Mouse (Mus musculus): Measurements from ENCODE around the gene Zranb2. TPM values are rescaled to one million over a fixed set of nuclear protein-coding genes. Genes with fewer than 3 reads are reported as not detected.

Zranb2 gene
- polyA plus RNA-seq, 1 experiment from 2014 or later = 112 TPM

DNA sequence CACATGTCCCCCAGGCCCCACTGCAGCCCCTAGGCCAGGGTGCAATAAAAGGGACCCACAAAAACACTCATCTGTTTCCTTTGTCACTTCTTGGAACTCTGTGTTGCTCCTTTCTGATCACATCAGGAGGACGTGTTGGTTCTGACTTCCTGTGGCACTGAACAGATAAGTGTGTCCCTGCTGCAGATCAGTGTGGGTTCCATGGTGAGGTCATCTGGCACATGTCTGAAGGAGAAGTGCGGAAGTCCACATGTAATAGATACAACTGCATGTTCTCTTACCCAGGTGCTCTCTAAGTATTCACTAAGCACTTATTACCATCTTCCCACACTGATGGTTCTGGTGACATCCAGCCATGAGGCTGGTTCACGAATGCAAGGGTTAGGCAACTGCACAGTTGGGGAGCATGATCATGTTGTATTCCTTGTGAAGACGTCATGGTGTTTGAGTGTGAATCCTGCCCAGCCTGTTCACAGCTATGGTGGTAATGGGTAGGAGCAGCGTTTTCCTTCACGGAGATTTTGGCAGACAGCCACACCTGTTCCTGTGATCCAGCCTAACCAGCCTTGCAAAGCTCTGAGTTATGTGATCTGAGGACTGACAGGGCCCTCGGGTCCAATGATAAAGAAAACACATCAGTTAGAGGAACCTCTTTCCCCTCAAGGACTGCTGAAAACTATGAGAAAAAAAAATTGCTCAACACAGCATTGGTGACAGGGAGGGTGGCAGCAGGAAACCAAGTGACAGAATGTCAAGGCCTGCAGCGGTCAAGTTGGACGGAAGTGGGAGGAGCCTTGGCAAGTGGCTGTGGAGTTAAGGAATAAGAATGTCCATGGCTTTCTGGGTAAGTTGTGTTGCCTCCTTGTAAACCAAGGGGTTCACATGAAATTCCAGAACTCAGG is 41.7 kb downstream of the Zranb2 start:
- H3K4me3 ChIP-seq (ENCODE audit: low read depth, low read length) = no peak overlapping the region
- WGBS = 83% methylated on average over 9 of the region's 9 CpGs
- no peaks in the 10 kb centered on the region for H3K27me3 ChIP-seq (ENCODE audit: control insufficient read depth, insufficient read depth, low read length)
- H3K27ac ChIP-seq (ENCODE audit: low read depth, low read length) = no peak overlapping the region
- ATAC-seq (ENCODE audit: low read depth) = no peak
- no peak overlapping the region for H3K4me2 ChIP-seq (ENCODE audit: low read depth, low read length)
- H3K36me3 ChIP-seq (ENCODE audit: control insufficient read depth, insufficient read depth, low read length) = no peaks in the 10 kb centered on the region
- H3K9me3 ChIP-seq (ENCODE audit: control insufficient read depth, low read length) = no peaks in the 10 kb centered on the region
- H3K9ac ChIP-seq (replicated peaks; ENCODE audit: low read depth, low read length) = no peak overlapping the region
- no peaks in the 10 kb centered on the region for H3K4me1 ChIP-seq (ENCODE audit: control insufficient read depth, insufficient read depth, low read length)

DNA sequence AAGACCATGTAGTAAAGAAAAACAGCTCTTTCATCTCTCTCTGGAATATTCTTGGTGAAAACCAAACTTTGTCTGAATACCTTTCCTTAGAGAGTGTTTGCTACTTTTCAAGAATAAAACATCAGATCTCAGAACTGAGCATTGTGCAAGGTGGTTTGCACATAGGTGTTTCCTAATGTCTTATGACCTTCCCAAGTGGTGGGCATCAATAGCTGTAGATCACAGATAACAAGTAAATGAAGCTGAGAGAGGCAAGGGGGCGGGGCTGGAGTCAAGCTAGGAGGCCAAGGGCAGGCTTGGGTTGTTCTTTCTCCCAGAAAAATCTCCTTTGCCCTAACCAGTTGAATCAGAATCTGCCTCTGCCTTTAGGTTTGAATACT is 42.4 kb downstream of the Zranb2 start:
- H3K9me3 ChIP-seq (ENCODE audit: control insufficient read depth, low read length) = no peaks in the 10 kb centered on the region
- H3K27ac ChIP-seq (ENCODE audit: low read depth, low read length) = no peak overlapping the region
- no peak overlapping the region for H3K4me2 ChIP-seq (ENCODE audit: low read depth, low read length)
- WGBS = 87% methylated on average over 1 of the region's 1 CpGs
- no peak overlapping the region for H3K4me3 ChIP-seq (ENCODE audit: low read depth, low read length)
- no peak overlapping the region for H3K9ac ChIP-seq (replicated peaks; ENCODE audit: low read depth, low read length)
- no peaks in the 10 kb centered on the region for H3K36me3 ChIP-seq (ENCODE audit: control insufficient read depth, insufficient read depth, low read length)
- no peak for ATAC-seq (ENCODE audit: low read depth)
- H3K27me3 ChIP-seq (ENCODE audit: control insufficient read depth, insufficient read depth, low read length) = no peaks in the 10 kb centered on the region
- H3K4me1 ChIP-seq (ENCODE audit: control insufficient read depth, insufficient read depth, low read length) = no peaks in the 10 kb centered on the region

DNA sequence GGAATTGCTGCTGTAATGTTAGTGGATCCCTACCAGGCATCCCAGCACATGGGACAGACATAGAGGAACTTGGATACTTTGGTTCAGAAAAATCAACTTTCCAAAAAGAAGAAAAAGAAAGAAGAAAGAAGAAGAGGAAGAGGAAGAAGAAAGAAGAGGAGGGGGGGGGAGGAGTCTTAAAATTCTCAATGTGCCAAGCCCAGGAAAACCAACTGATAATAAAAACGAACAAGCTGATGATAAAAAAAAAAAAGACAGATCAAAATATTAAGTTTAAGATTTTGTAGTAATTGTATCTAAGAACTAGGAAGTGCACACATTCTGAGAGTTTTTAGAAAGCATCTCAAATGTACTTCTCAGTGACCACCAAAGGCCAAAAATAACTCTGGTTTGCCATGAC is 42.9 kb downstream of the Zranb2 start:
- Histone ChIP-seq H3K27me3 (ENCODE audit: control insufficient read depth, insufficient read depth, low read length) (no peaks in the 10 kb centered on the region), H3K9ac (replicated peaks; ENCODE audit: low read depth, low read length) (no peak overlapping the region), H3K4me2 (ENCODE audit: low read depth, low read length) (no peak overlapping the region), H3K9me3 (ENCODE audit: control insufficient read depth, low read length) (no peaks in the 10 kb centered on the region), H3K27ac (ENCODE audit: low read depth, low read length) (no peak overlapping the region), H3K4me1 (ENCODE audit: control insufficient read depth, insufficient read depth, low read length) (no peaks in the 10 kb centered on the region), H3K36me3 (ENCODE audit: control insufficient read depth, insufficient read depth, low read length) (no peaks in the 10 kb centered on the region), H3K4me3 (ENCODE audit: low read depth, low read length) (no peak overlapping the region)
- 85% methylated on average over 1 of the region's 1 CpGs for WGBS
- no peak for ATAC-seq (ENCODE audit: low read depth)

DNA sequence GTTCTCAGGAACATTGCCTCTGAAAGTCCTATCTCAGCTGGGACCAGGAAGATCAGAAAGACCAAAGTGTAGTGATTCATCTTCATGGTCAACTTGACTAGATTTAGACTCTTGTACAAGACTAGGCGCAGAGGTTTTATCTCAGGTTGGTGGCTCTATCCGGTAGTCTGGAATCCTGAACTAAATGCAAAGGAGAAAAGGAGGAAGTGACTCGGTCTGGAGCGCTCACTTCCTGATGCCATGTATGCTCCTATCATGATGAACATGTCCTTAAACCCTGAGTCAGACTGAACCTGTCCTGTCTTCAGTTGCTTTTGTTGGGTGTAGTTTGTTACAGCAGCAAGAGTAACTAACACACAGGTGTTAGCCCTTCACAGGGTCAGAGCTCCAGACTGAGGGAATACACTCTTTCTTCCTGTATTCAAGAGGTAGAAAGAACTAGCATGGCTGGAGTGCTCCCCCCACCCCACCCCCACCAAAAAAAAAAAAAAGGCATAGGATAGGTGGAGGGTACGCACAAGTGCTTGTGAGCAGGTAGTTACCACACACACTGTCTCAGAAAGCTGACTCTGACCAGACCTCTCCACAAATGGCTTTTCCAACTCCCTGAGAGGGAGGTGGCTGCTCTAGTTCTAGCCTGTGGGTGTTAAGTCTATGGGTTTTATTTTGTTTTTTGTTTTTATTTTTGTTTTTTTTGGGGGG is 44.7 kb downstream of the Zranb2 start:
- no peak overlapping the region for H3K27ac ChIP-seq (ENCODE audit: low read depth, low read length)
- H3K4me3 ChIP-seq (ENCODE audit: low read depth, low read length) = no peak overlapping the region
- 94% methylated on average over 5 of the region's 5 CpGs for WGBS
- no peaks in the 10 kb centered on the region for H3K27me3 ChIP-seq (ENCODE audit: control insufficient read depth, insufficient read depth, low read length)
- no peak for ATAC-seq (ENCODE audit: low read depth)
- no peak overlapping the region for H3K4me2 ChIP-seq (ENCODE audit: low read depth, low read length)
- H3K9me3 ChIP-seq (ENCODE audit: control insufficient read depth, low read length) = no peaks in the 10 kb centered on the region
- H3K9ac ChIP-seq (replicated peaks; ENCODE audit: low read depth, low read length) = no peak overlapping the region
- no peaks in the 10 kb centered on the region for H3K4me1 ChIP-seq (ENCODE audit: control insufficient read depth, insufficient read depth, low read length)
- no peaks in the 10 kb centered on the region for H3K36me3 ChIP-seq (ENCODE audit: control insufficient read depth, insufficient read depth, low read length)

DNA sequence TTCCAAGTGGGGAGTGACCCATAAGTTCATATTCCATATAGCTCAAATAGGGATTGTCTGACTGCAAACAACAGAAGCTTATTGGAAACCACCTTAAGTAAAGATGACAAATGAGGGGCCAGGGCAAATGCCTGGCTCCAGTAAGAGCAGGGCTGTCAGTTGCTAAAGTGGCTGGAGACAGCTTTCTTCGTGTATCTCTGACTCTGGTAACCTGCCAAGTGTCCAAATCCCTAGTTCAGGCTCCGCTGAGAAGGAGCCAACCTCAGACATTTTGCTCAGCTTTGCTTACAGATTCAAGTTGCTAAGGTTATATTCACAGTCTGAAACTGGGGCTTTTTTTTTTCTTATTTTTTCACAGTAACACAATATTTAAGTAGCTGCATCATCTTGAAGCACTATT is 45.4 kb downstream of the Zranb2 start:
- H3K4me1 ChIP-seq (ENCODE audit: control insufficient read depth, insufficient read depth, low read length) = no peaks in the 10 kb centered on the region
- H3K36me3 ChIP-seq (ENCODE audit: control insufficient read depth, insufficient read depth, low read length) = no peaks in the 10 kb centered on the region
- H3K9ac ChIP-seq (replicated peaks; ENCODE audit: low read depth, low read length) = no peak overlapping the region
- 83% methylated on average over 2 of the region's 2 CpGs for WGBS
- no peak for ATAC-seq (ENCODE audit: low read depth)
- H3K9me3 ChIP-seq (ENCODE audit: control insufficient read depth, low read length) = no peaks in the 10 kb centered on the region
- H3K27ac ChIP-seq (ENCODE audit: low read depth, low read length) = no peak overlapping the region
- H3K4me2 ChIP-seq (ENCODE audit: low read depth, low read length) = no peak overlapping the region
- H3K27me3 ChIP-seq (ENCODE audit: control insufficient read depth, insufficient read depth, low read length) = no peaks in the 10 kb centered on the region
- no peak overlapping the region for H3K4me3 ChIP-seq (ENCODE audit: low read depth, low read length)

DNA sequence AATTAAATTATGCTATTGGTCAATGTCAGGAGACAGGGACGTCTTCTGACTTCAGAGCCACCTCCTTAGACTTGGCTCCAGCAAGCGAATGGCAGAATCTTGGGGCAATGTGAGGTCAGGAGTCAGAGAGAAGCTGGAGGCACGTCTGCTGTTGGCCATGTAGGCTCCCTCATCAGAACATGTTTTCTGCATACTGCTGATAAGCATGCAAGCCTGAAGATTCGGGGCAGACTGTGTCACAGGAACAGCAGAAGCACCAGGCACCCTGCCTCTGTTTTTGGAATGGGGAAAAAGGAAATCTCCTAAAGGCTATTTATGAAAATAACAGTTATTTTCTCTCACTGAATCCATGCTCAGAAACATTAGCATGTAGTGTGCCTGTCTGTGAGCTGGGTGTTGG is 46.3 kb downstream of the Zranb2 start:
- 79% methylated on average over 4 of the region's 4 CpGs for WGBS
- H3K4me1 ChIP-seq (ENCODE audit: control insufficient read depth, insufficient read depth, low read length) = no peaks in the 10 kb centered on the region
- H3K9me3 ChIP-seq (ENCODE audit: control insufficient read depth, low read length) = no peaks in the 10 kb centered on the region
- H3K4me2 ChIP-seq (ENCODE audit: low read depth, low read length) = no peak overlapping the region
- no peak overlapping the region for H3K27ac ChIP-seq (ENCODE audit: low read depth, low read length)
- no peak for ATAC-seq (ENCODE audit: low read depth)
- H3K4me3 ChIP-seq (ENCODE audit: low read depth, low read length) = no peak overlapping the region
- H3K36me3 ChIP-seq (ENCODE audit: control insufficient read depth, insufficient read depth, low read length) = no peaks in the 10 kb centered on the region
- no peaks in the 10 kb centered on the region for H3K27me3 ChIP-seq (ENCODE audit: control insufficient read depth, insufficient read depth, low read length)
- no peak overlapping the region for H3K9ac ChIP-seq (replicated peaks; ENCODE audit: low read depth, low read length)

DNA sequence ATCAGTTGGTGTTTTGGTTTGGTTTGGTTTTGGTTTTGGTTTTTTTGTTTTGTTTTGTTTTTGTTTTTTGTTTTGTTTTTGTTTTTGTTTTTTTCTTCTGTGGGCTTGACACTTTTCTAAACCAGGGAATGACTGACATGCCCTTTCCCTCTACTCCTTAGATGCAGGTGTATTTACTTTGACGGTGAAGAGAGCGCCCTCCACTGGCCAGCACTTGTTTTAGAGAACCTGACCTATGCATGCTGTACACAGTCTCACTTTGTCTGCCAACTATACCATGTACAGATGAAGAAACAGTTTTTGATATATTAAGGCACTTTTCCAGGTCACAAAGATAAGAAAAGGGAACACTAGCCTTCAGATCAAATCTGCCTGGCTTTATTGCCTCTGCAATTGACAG is 47.8 kb downstream of the Zranb2 start:
- Histone ChIP-seq H3K4me2 (ENCODE audit: low read depth, low read length) (no peak overlapping the region), H3K4me3 (ENCODE audit: low read depth, low read length) (no peak overlapping the region), H3K27ac (ENCODE audit: low read depth, low read length) (no peak overlapping the region), H3K36me3 (ENCODE audit: control insufficient read depth, insufficient read depth, low read length) (no peaks in the 10 kb centered on the region), H3K27me3 (ENCODE audit: control insufficient read depth, insufficient read depth, low read length) (no peaks in the 10 kb centered on the region), H3K4me1 (ENCODE audit: control insufficient read depth, insufficient read depth, low read length) (no peaks in the 10 kb centered on the region), H3K9me3 (ENCODE audit: control insufficient read depth, low read length) (no peaks in the 10 kb centered on the region), H3K9ac (replicated peaks; ENCODE audit: low read depth, low read length) (no peak overlapping the region)
- ATAC-seq (ENCODE audit: low read depth) = no peak
- WGBS = 27% methylated on average over 2 of the region's 2 CpGs

DNA sequence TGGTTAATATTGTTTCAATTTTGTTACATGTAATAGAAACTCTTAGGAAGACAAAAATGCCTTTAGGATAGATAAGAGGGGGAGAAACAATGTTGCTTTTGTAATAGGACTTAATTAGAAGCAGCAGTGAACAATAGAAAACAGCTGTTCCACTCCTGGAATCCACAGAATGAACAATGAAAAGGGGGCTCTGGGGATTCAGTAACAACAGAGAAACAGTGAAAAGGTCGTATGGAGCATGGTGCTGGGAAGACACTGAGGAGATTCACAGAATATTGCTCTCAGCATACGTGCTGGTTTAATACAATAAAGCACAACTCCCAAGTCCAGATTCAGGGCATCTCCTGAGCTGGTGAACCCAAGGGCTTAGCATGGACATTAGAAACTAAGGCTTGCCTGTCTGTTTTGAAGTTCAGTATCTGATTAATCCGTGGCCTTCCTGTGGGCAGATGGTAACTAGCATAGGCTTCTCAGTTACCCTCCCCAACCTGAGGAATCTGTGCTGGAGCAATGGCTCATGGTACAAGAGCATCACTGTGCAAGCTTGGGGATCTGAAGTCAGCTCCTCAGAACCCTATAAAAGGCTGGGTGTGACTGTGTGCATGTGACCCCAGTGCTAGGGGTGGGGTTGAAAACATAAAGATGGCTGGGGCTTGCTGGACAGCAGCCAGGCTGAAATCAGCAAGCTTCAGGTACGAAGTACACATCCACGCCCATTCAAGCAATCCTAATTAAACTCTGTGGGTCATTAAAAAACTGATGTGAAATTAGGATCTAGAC is 48.9 kb downstream of the Zranb2 start:
- ATAC-seq (ENCODE audit: low read depth) = peak; percentile 65; the same call in 1 of the 2 replicates
- no peak overlapping the region for H3K4me3 ChIP-seq (ENCODE audit: low read depth, low read length)
- 40% methylated on average over 5 of the region's 5 CpGs for WGBS

More for the DNA sequence above, 48.9 kb downstream of the Zranb2 start:
- no peaks in the 10 kb centered on the region for H3K9me3 ChIP-seq (ENCODE audit: control insufficient read depth, low read length)
- H3K27ac ChIP-seq (ENCODE audit: low read depth, low read length) = no peak overlapping the region
- no peak overlapping the region for H3K9ac ChIP-seq (replicated peaks; ENCODE audit: low read depth, low read length)
- H3K4me1 ChIP-seq (ENCODE audit: control insufficient read depth, insufficient read depth, low read length) = no peaks in the 10 kb centered on the region
- no peaks in the 10 kb centered on the region for H3K36me3 ChIP-seq (ENCODE audit: control insufficient read depth, insufficient read depth, low read length)
- no peaks in the 10 kb centered on the region for H3K27me3 ChIP-seq (ENCODE audit: control insufficient read depth, insufficient read depth, low read length)
- no peak overlapping the region for H3K4me2 ChIP-seq (ENCODE audit: low read depth, low read length)
